ENCODE assay signal across 8 mouse cellular contexts in genomic region chr11:90391271-90392185, GRCm38 (mm10). TPM values are rescaled to one million over a fixed set of nuclear protein-coding genes. Genes with fewer than 3 reads are reported as not detected.
DNase-seq lines count a peak whose midpoint lies in the region; ATAC-seq and TF ChIP-seq lines count a peak whose summit lies in the region.

No protein-coding gene starts in this region.

- intact Hi-C loops in left cerebral cortex, adult 2 months (cut with DNase I), result loop anchor here (2.0 kb wide), 1 partner anchor 157 kb away; no protein-coding TSS in a partner anchor

- peaks cover 31% of the 10 kb centered on the region for H3K27me3 ChIP-seq in forebrain, embryonic 11.5 days (ENCODE audit: control insufficient read depth, insufficient read depth, low read length)
- peaks cover 49% of the 10 kb centered on the region for H3K27me3 ChIP-seq in limb, embryonic 13.5 days
- H3K27me3 ChIP-seq in stomach, embryonic 14.5 days (ENCODE audit: control insufficient read depth, insufficient read depth, low read length), result peaks cover 6% of the 10 kb centered on the region

- no peaks in the 10 kb centered on the region for H3K9me3 ChIP-seq in forebrain, embryonic 11.5 days (ENCODE audit: control insufficient read depth, low read length)
- H3K9me3 ChIP-seq in limb, embryonic 13.5 days, result no peaks in the 10 kb centered on the region
- no peaks in the 10 kb centered on the region for H3K9me3 ChIP-seq in stomach, embryonic 14.5 days (ENCODE audit: control insufficient read depth, low read depth, low read length)

- DNase-seq in left cerebral cortex, adult 2 months (ENCODE audit: extremely low spot score in 1 of 2, low spot score in 2 of 2), result no peak
- no peak for DNase-seq in left cerebral cortex, adult 18-20 months (ENCODE audit: low spot score in 2 of 2)
- DNase-seq in forebrain, embryonic 11.5 days (ENCODE audit: low spot score), result no peak
- no peak for DNase-seq in gastrocnemius, postnatal 4 days (ENCODE audit: low spot score in 2 of 2)
- no peak for DNase-seq in layer of hippocampus, adult 9-11 months
- no peak for DNase-seq in urinary bladder, adult 2 months (ENCODE audit: low spot score)

- 4% methylated on average over 14 of the region's 14 CpGs for WGBS in forebrain, embryonic 11.5 days
- 10% methylated on average over 14 of the region's 14 CpGs for WGBS in limb, embryonic 13.5 days
- 18% methylated on average over 14 of the region's 14 CpGs for WGBS in stomach, embryonic 14.5 days

- no peak for TF ChIP-seq CTCF in left cerebral cortex, adult 2 months (IDR thresholded peaks at IDR 0.05)

- peak overlapping the region; percentile 19; the same call in 1 of the 2 replicates for H3K27ac ChIP-seq in left cerebral cortex, adult 2 months
- H3K27ac ChIP-seq in forebrain, embryonic 11.5 days (ENCODE audit: low read depth, low read length), result no peak overlapping the region
- no peak overlapping the region for H3K27ac ChIP-seq in limb, embryonic 13.5 days
- H3K27ac ChIP-seq in stomach, embryonic 14.5 days (ENCODE audit: low read length), result no peak overlapping the region

- ATAC-seq in forebrain, embryonic 11.5 days (replicated peaks; ENCODE audit: low FRiP score), result no peak
- ATAC-seq in limb, embryonic 13.5 days (ENCODE audit: low FRiP score, low read depth), result no peak
- ATAC-seq in stomach, embryonic 14.5 days (ENCODE audit: insufficient number of reproducible peaks, insufficient read depth, low FRiP score, low read depth), result no peak

- peak overlapping the region; percentile 90 for H3K4me2 ChIP-seq in forebrain, embryonic 11.5 days (ENCODE audit: low read depth, low read length, severe bottlenecking)
- peak overlapping the region; percentile 86 for H3K4me2 ChIP-seq in limb, embryonic 13.5 days (replicated peaks)
- peak overlapping the region; percentile 90 for H3K4me2 ChIP-seq in stomach, embryonic 14.5 days (replicated peaks; ENCODE audit: low read depth, low read length)

- peaks cover 15% of the 10 kb centered on the region for H3K4me1 ChIP-seq in forebrain, embryonic 11.5 days (replicated peaks; ENCODE audit: control insufficient read depth, insufficient read depth, low read length)
- peaks cover 20% of the 10 kb centered on the region for H3K4me1 ChIP-seq in limb, embryonic 13.5 days
- 0 out of 2 replicates have a peak, but pooled peaks cover 6% of the 10 kb centered on the region for H3K4me1 ChIP-seq in stomach, embryonic 14.5 days (ENCODE audit: control insufficient read depth, insufficient read depth, low read length)

- H3K36me3 ChIP-seq in forebrain, embryonic 11.5 days (ENCODE audit: control insufficient read depth, insufficient read depth, low read length), result no peaks in the 10 kb centered on the region
- no peaks in the 10 kb centered on the region for H3K36me3 ChIP-seq in limb, embryonic 13.5 days
- H3K36me3 ChIP-seq in stomach, embryonic 14.5 days (ENCODE audit: control insufficient read depth, insufficient read depth, low read length), result no peaks in the 10 kb centered on the region

- no peak overlapping the region; the same call in 1 of the 2 replicates for H3K9ac ChIP-seq in forebrain, embryonic 11.5 days (ENCODE audit: low read length)
- no peak overlapping the region for H3K9ac ChIP-seq in limb, embryonic 13.5 days
- H3K9ac ChIP-seq in stomach, embryonic 14.5 days (replicated peaks; ENCODE audit: low read depth, low read length), result no peak overlapping the region

- peak overlapping the region; percentile 87 for H3K4me3 ChIP-seq in left cerebral cortex, adult 2 months
- H3K4me3 ChIP-seq in forebrain, embryonic 11.5 days (ENCODE audit: low read depth, low read length), result peak overlapping the region; percentile 39
- peak overlapping the region; percentile 48 for H3K4me3 ChIP-seq in limb, embryonic 13.5 days
- peak overlapping the region; percentile 44 for H3K4me3 ChIP-seq in stomach, embryonic 14.5 days (ENCODE audit: low read depth, low read length)

RNA-seq across cellular contexts. Expression of gene Hlf, which starts 0.8 kb away (rescaled TPM):
- 100 to 1,000 TPM; 138 to 143 TPM for total RNA-seq in left cerebral cortex, adult 2 months (2021)
- 100 to 1,000 TPM; 124 to 142 TPM for total RNA-seq in left cerebral cortex, adult 18-20 months (2021)
- 1.2 and 2.2 TPM in 2 replicates for polyA plus RNA-seq in forebrain, embryonic 11.5 days (2014; fragmentation: Nextera tagmentation; extraction: Ambion mirVana)
- polyA plus RNA-seq in limb, embryonic 13.5 days (2015; fragmentation: Nextera tagmentation; extraction: Ambion mirVana), result 1.3 and 1.9 TPM in 2 replicates
- polyA plus RNA-seq in stomach, embryonic 14.5 days (2014; fragmentation: Nextera tagmentation; extraction: Ambion mirVana), result 1.2 and 1.7 TPM in 2 replicates
- 1 to 10 TPM; 4.7 to 7.2 TPM for total RNA-seq in gastrocnemius, postnatal 4 days (2021)
- 33.1 and 35.4 TPM in 2 replicates for polyA plus RNA-seq in urinary bladder, adult 2 months (2012; rRNA removed)

Comparison
In these comparisons a context has a peak if more than half of its experiments do, and no peak if none do; other contexts are left out.
1. RNA of gene Hlf, which starts 0.8 kb away (polyA plus RNA-seq): 33.1 to 35.4 TPM in urinary bladder, adult 2 months; 1.2 to 2.2 TPM in forebrain, embryonic 11.5 days, 1.3 to 1.9 TPM in limb, embryonic 13.5 days and 1.2 to 1.7 TPM in stomach, embryonic 14.5 days; every median in the first group is over 10 times any median in the second.
2. Peak in every context shown above with its lines, with median percentiles within 50 percentile points of each other: H3K4me3 ChIP-seq and H3K4me2 ChIP-seq.